Mouse (Mus musculus) kidney, adult 2 months (tissue): Measurements from ENCODE around the gene Ctnna2.

Experiments
- CTCF ChIP-seq: fragments of 200-500 bp; conservative IDR thresholded peaks from 2 replicates; pipeline ENCODE4 v1.5.1; 2011; ENCODE audit warnings: low read depth, mild to moderate bottlenecking, control low read depth, low read length, moderate library complexity, mixed read lengths; ENCODE audit not compliant: insufficient read depth, insufficient read length
- POLR2A ChIP-seq: fragments of 200-500 bp; IDR thresholded peaks from one replicate; pipeline ENCODE4 v1.6.1; 2011; ENCODE audit warnings: low read depth, low read length, control low read depth

DNA sequence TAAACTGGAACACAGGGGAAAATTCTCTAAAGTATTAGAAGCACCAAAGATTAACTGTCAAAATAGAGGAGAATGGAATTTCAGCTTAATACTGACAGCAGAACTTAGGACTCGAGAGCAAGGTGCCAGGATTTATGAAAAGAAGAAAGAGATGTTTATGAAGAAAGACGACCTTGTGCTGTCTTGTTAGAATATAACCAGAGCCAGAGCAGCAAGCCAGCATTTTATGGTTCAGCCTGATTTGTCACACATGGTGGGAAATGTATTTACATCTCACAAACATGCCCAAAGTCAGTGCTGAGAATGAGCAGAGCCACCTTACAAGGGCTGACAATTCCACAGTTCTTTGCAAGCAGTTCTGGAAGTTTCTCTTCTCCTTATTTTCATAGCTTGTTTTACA lies 110.2 kb downstream of the Ctnna2 start:
- no peak for TF ChIP-seq CTCF
- no peak for TF ChIP-seq POLR2A
